Mouse (Mus musculus) left cerebral cortex, adult 11 months (tissue): ENCODE measurements around the gene Muc15.

Experiments used
- DNase-seq: peaks from one replicate; pipeline ENCODE4 v3.0.0; 2022; ENCODE audit warnings: low spot score

The Muc15 gene

DNA sequence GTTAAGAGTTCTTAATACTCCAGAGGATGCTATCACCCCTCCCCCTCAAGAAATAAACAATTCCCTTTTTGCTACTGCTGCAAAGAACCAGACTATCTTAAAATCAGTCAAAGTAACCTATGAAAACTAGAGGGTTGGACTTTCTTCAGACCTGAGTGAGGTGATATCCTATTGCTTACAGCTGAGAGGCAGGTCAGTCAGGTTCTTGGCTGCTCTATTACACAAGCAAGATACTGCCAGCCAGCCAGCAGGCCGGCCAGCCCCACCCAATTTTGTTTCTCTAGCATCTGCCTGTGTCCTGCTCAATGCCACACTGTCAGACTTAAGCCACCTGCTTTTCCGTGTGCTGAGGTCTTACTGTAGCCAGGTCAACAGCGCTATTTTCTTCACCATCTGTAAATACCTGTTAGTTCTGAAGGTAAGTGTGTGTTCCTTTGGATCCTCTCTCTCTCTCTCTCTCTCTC is at the start of gene Muc15:
Muc15 (plus strand) TSS at position 51 of the 464 bp plus-strand sequence.
- no peak for DNase-seq

DNA sequence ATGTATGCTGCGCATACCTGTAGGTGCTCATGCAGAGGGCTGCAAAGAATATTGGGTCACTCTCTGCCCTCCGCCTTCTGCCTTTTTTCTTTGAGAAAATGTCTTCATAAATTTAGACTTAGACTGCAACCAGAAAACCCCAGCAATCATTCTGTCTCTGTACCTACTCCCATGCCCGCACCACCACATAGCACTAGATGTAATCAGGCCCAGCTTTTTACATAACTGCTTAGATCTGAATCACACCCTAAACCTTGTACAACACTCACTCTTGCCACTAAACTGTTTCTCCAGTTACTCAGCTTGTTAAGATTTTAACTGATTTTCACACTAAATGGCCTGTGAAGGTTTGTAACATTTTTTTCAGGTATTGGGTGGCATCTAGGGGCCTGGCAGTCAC is 11.7 kb upstream of the Muc15 start:
- no peak for DNase-seq

- no peak for DNase-seq
These were observed 11.0 kb upstream of the Muc15 start for GRCm38 (mm10) chr2:110710055-110710720.

- no peak for DNase-seq
These were observed 2.1 kb upstream of the Muc15 start for GRCm38 (mm10) chr2:110719051-110719450.

GRCm38 (mm10) chr2:110722208-110722607 is 1.1 kb downstream of the Muc15 start:
- no peak for DNase-seq

DNA sequence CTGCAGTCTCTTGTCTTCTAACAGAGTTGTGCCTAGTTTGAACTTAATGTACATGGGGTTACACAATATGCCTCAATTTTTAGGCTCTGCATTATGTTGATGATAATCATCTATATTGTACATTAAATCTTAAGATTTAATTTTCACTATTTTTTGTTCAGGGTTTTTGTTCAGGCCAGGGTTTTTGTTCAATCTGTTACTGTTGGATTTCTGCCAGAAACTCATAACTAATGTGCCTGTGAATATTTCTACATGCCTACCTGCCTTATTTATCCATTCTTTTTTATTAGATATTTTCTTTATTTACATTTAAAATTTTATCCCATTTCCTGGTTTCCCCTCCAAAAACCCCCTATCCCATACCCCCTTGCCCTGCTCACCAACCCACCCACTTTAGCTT is 5.0 kb downstream of the Muc15 start:
- DNase-seq = no peak

DNA sequence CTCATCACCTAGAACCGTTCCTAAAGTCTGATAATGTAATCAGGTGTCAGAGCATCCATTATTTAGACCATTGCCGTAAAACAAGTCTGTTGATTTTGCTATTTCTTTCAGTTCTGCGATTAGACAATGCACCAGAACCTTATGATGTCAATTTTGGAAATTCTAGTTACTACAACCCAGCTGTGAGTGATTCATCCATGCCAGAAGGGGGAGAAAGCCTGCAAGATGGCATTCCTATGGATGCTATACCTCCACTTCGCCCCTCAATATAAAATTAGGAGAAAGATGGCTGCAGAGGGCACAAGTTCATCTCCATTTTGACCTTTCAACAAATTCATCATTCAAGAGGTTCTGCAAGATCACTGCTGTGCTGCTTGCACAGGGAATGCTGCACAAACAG is 16.1 kb downstream of the Muc15 start:
- no peak for DNase-seq

GRCm38 (mm10) chr2:110737981-110738380 is 16.8 kb downstream of the Muc15 start:
- no peak for DNase-seq

GRCm38 (mm10) chr2:110739781-110740180 is 18.6 kb downstream of the Muc15 start:
- no peak for DNase-seq

GRCm38 (mm10) chr2:110740493-110740892 is 19.4 kb downstream of the Muc15 start:
- DNase-seq = no peak

GRCm38 (mm10) chr2:110757556-110757955 is 36.4 kb downstream of the Muc15 start:
- DNase-seq = no peak

GRCm38 (mm10) chr2:110759434-110759833 is 38.3 kb downstream of the Muc15 start:
- no peak for DNase-seq

DNA sequence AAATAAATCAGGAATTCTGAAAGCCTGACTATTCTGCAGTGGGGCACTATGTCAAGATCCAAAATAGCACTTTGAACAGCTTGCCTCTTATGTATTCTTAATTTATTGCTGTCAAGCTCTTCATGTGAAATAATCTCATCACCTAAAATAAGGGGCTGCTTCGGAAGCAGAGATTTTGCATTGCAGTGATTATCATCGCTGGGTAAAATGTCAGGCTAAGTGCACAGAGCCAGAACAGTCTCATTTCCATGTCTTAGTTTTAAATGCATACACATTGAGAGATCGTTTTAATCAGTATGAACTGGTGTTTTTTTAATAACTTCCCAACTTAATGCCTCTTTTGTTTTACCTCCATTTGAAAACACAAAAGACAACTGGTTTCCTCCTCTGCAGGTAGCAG is 66.3 kb downstream of the Muc15 start:
- no peak for DNase-seq
